Mouse (Mus musculus) c-Kit-positive CD71-positive TER-119-positive erythroid progenitor cells, embryonic 14.5 days (primary cell): ENCODE measurements around the gene Sh3bp2.
"Not testable (repeated sequence)": the region's sequence is repeated elsewhere in the genome, so short reads cannot be mapped to it uniquely, and the experiment has no call there.

Source experiments
- DNase-seq: peaks from one replicate; pipeline ENCODE4 v3.0.0-alpha.2; 2013; ENCODE audit warnings: low spot score

The Sh3bp2 gene

DNA sequence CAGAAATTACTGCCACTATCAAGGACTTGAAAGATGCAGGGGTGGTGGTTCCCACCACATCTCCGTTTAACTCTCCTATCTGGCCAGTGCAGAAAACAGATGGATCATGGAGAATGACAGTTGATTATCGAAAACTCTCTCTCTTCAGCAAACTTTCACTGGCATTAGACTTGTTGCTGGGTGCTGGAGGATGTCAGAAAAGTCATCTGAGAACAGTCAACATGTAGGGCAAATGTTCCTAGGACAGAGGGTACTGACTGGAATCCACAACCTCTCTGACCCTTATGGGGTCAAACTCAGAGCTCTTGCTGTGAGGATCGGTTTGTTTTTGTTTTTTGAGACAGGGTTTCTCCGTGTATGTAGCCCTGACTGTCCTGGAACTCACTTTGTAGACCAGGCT is 46.9 kb downstream of the Sh3bp2 start:
- not testable (repeated sequence) for DNase-seq

DNA sequence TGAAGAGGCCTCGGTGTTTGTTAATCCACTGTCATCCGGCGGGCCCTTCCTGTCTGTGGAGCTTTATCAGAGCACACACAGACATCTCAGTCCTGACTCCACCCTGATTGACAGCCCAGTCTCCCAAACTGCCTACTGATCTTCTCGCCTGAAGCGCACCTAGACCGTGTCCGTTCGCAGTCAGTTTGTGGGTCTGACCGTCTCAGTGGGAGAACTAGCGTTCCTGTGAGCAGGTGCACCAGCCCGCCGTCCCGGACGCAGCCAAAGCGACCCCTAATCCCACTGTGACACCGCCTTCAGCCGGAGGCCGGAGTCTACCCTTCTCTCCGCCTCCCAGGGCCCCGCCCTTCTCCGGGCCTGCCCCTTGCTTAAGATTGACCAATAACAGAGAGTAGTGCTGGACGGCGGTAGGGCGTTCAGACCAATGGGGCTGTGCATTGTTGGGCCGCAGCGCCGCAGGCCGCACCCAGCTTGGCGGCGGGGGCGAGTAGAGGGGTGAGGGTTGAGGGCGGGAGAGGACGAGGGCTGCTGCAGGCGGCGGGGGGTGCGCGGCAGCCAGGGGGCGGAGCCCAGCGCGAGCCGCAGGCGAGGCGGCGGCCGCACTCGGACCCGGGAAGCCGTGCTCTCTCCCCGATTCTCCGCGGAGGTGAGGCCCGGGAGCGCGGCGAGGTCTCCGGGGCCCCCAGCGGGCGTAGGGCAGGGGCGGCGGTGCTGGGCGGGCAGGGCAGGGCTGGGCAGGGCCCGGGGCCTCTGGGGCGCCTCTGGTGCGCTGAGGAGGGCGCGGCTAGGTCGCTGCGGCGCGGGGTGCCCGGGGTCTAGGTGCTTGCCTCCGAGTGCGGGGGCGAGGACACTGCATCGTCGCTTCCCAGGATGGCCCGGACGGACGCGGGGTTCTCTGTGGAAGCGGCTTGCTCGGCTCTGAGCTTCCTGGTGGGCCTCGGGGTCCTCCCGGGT is 47.9 kb downstream of the Sh3bp2 start, which contains the start of gene Add1:
Gene Add1, plus strand, starts transcription at position 397 of the 954 bp plus-strand sequence.
- peak; percentile 98 for DNase-seq

DNA sequence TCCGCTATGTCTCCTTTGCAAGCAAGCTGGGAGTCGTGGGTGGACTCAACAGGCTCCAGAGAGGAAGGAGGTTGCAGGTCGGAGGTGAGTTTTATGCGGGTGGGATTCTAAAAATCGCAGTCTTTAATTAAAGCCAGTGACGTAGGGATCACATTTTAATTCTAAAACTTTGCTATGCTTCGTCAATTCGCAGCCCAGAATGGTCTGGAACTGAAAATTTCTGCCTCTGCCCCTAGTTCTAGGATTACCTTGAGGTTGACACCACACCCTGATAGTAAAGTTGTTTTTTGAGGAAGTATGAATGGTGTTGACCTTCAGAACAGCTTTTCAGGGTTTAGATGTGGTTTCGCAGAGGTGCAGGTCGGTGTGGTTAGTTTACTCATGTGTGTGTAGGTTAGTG is 49.1 kb downstream of the Sh3bp2 start:
- DNase-seq = no peak

DNA sequence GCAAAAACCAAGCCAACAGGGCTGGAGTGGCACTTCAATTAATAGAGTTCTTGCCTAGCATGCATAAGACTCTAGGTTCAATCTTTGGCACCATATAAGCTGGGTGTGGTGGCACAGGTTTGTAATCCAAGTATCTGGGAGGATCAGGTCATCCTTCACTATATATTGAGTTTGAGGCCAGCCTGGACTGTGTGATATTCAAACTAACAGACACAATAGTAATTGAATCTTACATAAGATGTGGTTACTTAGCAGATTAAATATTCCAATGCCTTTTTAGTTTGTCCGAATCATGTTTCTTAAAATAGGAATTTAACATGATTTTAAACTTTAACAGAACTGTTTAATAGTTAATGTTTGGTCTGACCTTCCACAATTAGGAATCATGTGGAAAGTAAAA is 50.6 kb downstream of the Sh3bp2 start:
- no peak for DNase-seq

- no peak for DNase-seq
Observed at GRCm38 (mm10) chr5:34578038-34578655, 52.5 kb downstream of the Sh3bp2 start.

DNA sequence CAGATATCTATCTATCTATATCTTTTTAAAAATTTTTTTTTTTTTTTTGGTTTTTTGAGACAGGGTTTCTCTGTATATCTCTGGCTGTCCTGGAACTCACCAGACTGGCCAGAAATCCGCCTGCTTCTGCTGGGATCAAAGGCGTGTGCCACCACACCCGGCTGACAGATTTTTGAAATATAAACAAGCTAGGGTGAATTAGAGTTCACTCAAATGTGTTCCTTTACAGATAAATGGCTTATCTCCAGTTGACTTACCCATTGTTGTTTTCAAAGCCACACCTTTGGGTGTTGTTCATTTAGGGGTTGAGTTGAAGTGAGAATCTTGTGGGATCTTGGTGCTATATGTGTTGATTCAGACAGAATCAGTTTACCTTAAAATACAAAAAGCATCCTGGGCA is 53.7 kb downstream of the Sh3bp2 start:
- no peak for DNase-seq

DNA sequence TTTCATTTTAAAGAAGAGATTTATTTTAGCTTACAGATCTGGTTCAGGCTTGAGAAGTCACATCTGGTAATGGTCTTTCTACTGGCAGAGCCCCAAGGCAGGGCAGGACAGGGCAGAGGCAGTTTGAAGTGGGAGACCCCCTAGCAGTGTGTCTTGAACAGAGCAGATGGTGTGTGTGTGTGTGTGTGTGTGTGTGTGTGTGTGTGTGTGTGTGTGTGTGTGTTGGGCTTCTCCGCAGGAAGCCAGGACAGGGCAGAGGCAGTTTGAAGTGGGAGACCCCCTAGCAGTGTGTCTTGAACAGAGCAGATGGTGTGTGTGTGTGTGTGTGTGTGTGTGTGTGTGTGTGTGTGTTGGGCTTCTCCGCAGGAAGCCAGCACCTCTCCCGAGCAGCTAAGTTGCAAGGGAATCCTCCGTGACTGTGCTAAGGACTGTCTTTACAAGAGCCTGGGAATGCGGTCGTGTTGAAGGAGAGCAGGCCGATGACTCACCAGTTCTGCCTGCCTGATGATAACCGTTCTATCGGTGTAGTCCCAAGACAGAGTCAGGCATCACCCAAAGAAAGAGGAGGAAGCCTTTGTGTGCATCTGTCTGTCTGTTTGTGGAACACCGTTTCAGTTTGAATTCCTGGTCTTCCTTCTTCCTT is 56.2 kb downstream of the Sh3bp2 start:
- peak; percentile 86 for DNase-seq

DNA sequence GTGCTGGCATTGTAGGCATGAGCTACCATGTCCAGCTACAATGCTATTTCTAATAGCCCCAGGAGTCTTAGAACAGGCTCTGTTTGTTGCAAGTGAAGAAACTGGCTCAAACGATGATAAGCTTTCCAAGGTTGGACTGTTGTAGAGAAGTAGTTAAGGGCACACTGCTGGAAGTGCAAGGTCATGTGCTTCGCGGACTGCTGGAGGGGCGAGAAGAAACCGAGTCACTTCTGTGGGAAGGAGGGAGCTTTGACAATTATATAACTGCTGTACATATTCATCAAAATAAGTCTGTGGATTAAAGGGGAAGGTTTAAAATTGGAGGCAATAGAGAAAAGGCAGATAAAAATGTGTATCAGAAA is 56.7 kb downstream of the Sh3bp2 start:
- DNase-seq = no peak

DNA sequence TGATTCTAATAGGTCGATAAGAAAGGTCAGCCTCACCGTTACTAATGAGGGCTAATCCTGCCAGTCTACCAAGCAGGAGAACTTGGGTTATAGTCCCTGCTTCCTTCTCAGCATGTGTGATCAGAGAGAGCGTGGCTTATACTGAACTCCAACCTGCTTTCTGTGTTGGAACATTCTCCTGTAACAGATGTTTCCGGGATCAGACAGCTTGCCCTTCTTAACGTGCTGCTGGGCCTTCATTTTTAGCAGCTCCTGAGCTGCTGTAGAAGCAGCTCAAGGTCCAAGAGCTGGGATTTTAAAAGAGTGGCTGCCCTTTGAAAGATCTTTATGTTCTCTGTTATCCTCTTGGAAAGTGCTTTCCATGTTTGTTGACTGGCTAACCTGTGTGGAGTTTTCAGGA is 59.6 kb downstream of the Sh3bp2 start:
- DNase-seq = no peak

GRCm38 (mm10) chr5:34587881-34588280 is 62.2 kb downstream of the Sh3bp2 start:
- no peak for DNase-seq

GRCm38 (mm10) chr5:34590059-34590458 is 64.4 kb downstream of the Sh3bp2 start:
- DNase-seq = no peak

GRCm38 (mm10) chr5:34590702-34591101 is 65.1 kb downstream of the Sh3bp2 start:
- DNase-seq = no peak

GRCm38 (mm10) chr5:34591388-34592004 is 65.9 kb downstream of the Sh3bp2 start:
- no peak for DNase-seq

- DNase-seq = not testable (repeated sequence)
Observed at GRCm38 (mm10) chr5:34592224-34592623, 66.6 kb downstream of the Sh3bp2 start.

DNA sequence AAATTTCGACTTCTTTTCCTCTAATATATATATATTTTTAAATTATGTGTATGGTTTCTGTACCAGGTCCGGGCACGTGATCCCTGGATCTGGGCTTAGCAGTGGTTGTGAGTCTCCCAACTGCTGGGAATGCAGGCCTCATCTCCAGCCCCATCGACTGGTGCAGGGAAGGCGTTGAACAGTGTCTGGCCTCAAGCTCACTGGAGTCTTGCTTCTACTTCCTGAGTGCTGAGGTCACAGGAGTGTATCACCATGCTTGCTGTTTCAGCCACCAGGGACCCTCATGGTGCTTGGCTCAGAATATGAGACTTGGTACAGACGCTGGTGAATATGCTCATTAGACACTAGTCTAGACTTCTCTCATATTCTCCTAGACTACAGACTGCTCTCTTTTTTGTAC is 67.0 kb downstream of the Sh3bp2 start:
- no peak for DNase-seq

- no peak for DNase-seq
Observed at GRCm38 (mm10) chr5:34593202-34593727, 67.6 kb downstream of the Sh3bp2 start.

DNA sequence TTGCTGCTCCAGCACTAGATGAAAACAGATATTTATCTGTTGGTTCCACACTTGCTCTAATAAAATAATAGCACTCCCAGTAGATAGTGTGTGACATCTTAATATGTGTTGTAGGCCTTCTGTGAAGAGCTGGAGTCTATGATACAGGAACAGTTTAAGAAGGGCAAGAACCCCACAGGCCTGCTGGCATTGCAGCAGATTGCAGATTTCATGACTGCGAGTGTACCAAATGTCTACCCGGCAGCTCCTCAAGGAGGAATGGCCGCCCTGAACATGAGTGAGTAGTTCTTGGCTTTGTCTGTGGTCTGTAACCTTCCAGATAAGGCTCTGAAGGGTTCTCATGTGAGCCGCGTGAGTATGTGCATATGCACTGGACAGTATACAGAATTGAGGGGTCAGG is 78.9 kb downstream of the Sh3bp2 start:
- no peak for DNase-seq

DNA sequence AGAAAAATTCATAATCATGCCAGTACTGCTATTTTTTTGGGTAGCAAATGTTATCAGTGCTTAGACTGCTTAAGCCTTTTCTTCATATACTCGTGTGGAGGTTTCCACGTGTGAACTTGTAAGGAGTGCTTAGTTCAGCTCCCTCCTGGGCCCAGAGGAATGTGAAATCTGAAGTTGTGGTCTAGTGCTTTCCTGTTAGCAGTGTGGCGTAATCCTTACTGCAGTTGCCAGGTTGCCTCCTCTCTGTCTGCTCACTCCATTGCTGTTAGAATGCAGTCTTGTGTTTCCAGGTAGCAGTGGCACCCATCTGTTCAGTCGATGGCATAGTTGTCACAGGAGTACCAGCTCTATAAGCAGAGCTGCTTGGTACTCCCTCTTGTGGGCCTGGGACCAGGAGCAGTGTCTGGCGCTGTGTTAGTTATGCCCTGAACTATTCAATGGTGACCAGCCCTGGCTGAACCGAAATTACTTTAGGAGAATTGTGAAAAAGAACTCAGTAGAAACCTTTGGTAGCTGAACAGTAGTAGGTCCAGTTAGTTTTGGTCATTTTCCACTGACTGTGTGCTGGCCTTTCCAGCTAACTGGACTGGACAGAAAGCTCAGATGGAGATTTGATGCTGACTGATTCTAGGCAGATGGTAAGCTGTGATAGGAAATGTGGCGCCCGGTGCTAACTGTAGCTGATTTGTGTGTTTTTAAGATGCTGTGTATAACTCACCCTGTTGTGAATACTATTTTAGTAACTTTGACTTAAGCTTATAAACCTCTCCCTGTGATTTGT is 81.7 kb downstream of the Sh3bp2 start:
- DNase-seq = no peak

- no peak for DNase-seq
Observed at GRCm38 (mm10) chr5:34608226-34608625, 82.6 kb downstream of the Sh3bp2 start.

DNA sequence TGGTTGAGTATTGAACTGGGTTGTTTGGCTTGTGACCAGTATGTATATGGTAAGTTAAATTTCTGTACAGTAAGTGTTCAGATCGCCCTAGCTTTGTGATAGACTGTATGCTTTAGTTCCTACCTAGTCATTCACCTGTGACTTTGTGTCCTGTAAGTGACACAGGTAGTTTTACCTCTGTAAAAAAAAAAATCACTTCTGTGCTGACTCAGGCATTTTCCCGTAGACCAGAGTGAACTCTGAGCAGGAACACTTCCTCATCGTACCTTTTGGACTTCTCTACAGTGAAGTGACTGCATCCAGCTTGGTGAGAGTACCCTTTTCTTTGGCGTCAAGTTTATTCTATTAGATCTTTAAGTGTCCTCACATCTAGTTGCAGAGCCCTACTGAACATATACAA is 84.3 kb downstream of the Sh3bp2 start:
- DNase-seq = no peak
